Mouse (Mus musculus): Measurements from ENCODE around the gene Cd28.
"Not testable (repeated sequence)": the region's sequence is repeated elsewhere in the genome, so short reads cannot be mapped to it uniquely, and the experiment has no call there.

The Cd28 gene

GRCm38 (mm10) chr1:60799795-60800345, 83.3 kb downstream of the Cd28 start:
- CTCF ChIA-PET, result no interaction called here

- CTCF ChIA-PET, result no interaction called here
Measured at GRCm38 (mm10) chr1:60801210-60801671, 84.6 kb downstream of the Cd28 start.

- CTCF ChIA-PET, result no interaction called here
Measured at GRCm38 (mm10) chr1:60803128-60803824, 86.7 kb downstream of the Cd28 start.

GRCm38 (mm10) chr1:60803825-60804696, 87.5 kb downstream of the Cd28 start:
- CTCF ChIA-PET, result interaction anchor here (0.5 to 0.6 kb wide), 2 partner anchors 97 to 620 kb away, joined by 3 to 5 read pairs; no protein-coding TSS in a partner anchor

- CTCF ChIA-PET, result no interaction called here
Measured at GRCm38 (mm10) chr1:60805178-60805577, 88.6 kb downstream of the Cd28 start.

- CTCF ChIA-PET, result no interaction called here
Measured at GRCm38 (mm10) chr1:60807748-60808147, 91.1 kb downstream of the Cd28 start.

- CTCF ChIA-PET, result no interaction called here
Measured at GRCm38 (mm10) chr1:60808466-60808865, 91.9 kb downstream of the Cd28 start.

- CTCF ChIA-PET, result no interaction called here
Measured at GRCm38 (mm10) chr1:60809166-60809565, 92.6 kb downstream of the Cd28 start.

GRCm38 (mm10) chr1:60810821-60811220, 94.2 kb downstream of the Cd28 start:
- CTCF ChIA-PET, result interaction anchor here (0.6 kb wide), 1 partner anchor 35 kb away, joined by 7 read pairs; no protein-coding TSS in a partner anchor

GRCm38 (mm10) chr1:60811998-60812397, 95.4 kb downstream of the Cd28 start:
- CTCF ChIA-PET, result no interaction called here

- CTCF ChIA-PET, result no interaction called here
Measured at GRCm38 (mm10) chr1:60813411-60813810, 96.8 kb downstream of the Cd28 start.

GRCm38 (mm10) chr1:60815912-60816311, 99.3 kb downstream of the Cd28 start:
- CTCF ChIA-PET, result interaction anchor here (0.7 kb wide), 1 partner anchor 32 kb away, joined by 3 read pairs; no protein-coding TSS in a partner anchor

- CTCF ChIA-PET, result not testable (repeated sequence)
Measured at GRCm38 (mm10) chr1:60818491-60818890, 101.9 kb downstream of the Cd28 start.

GRCm38 (mm10) chr1:60819993-60820392, 103.4 kb downstream of the Cd28 start:
- CTCF ChIA-PET, result no interaction called here

GRCm38 (mm10) chr1:60820981-60821380, 104.4 kb downstream of the Cd28 start:
- CTCF ChIA-PET, result no interaction called here

- CTCF ChIA-PET, result interaction anchor here (0.7 kb wide), 1 partner anchor 28 kb away, joined by 3 read pairs; no protein-coding TSS in a partner anchor
Measured at GRCm38 (mm10) chr1:60821590-60821989, 105.0 kb downstream of the Cd28 start.

All from spleen, embryonic (tissue).